21 mouse cellular contexts compared by ENCODE assay signal in genomic region chr11:60736491-60736890, GRCm38 (mm10). TPM values are rescaled to one million over a fixed set of nuclear protein-coding genes. Genes with fewer than 3 reads are reported as not detected.
A peak's percentile ranks its signal among the peaks of the same experiment; 100 is the strongest.
DNase-seq lines count a peak whose midpoint lies in the region; ATAC-seq lines count a peak whose summit lies in the region.
"Had no signal": no experiment of that assay in that cellular context is flagged by ENCODE, and none has a peak within 500 bp of the region (broad histone marks: within the 10 kb centered on the region; RNA-seq: fewer than 3 reads in every experiment).

No protein-coding gene starts in this region.

- DNase-seq in adrenal gland, adult (ENCODE audit: inconsistent age in 2 of 2, low spot score in 1 of 2) = peak; percentile 57 to 74
- DNase-seq in adrenal gland, postnatal 4 days (ENCODE audit: low spot score in 2 of 2) = no peak
- no peak for DNase-seq in liver, embryonic 13.5 days
- DNase-seq in liver = no peak
- peak; percentile 2 for DNase-seq in midbrain, embryonic 11.5 days (ENCODE audit: low spot score, missing footprints)
- DNase-seq in midbrain, embryonic 14.5 days = no peak
- DNase-seq: adrenal gland, adult 2 months; adrenal gland, adult 8-10 months; adrenal gland, postnatal 10 days; adrenal gland, postnatal 14 days; adrenal gland, postnatal 25 days; B cell, adult 2 months; cerebellum, adult 11 months; cerebellum, adult 11-12 months; cerebellum, adult 18-20 months; cerebellum, adult 2 months; cerebellum, adult 8-10 months had no signal

- no peaks in the 10 kb centered on the region for H3K27me3 ChIP-seq in liver, embryonic 13.5 days
- no peaks in the 10 kb centered on the region for H3K27me3 ChIP-seq in midbrain, embryonic 11.5 days (ENCODE audit: control insufficient read depth, insufficient read depth, low read length)
- H3K27me3 ChIP-seq in midbrain, embryonic 14.5 days (ENCODE audit: control insufficient read depth, insufficient read depth, low read length) = no peaks in the 10 kb centered on the region
- H3K27me3 ChIP-seq: CH12.LX, Patski had no signal

- H3K36me3 ChIP-seq in liver, embryonic 13.5 days = peaks cover 37% of the 10 kb centered on the region
- H3K36me3 ChIP-seq in midbrain, embryonic 11.5 days (ENCODE audit: control insufficient read depth, insufficient read depth, low read length) = no peaks in the 10 kb centered on the region; the same call in 1 of the 2 replicates
- H3K36me3 ChIP-seq in midbrain, embryonic 14.5 days (ENCODE audit: control insufficient read depth, insufficient read depth, low read length) = peaks cover 38% of the 10 kb centered on the region

- peaks cover 20% of the 10 kb centered on the region for H3K4me1 ChIP-seq in liver, embryonic 13.5 days (replicated peaks)
- H3K4me1 ChIP-seq in midbrain, embryonic 11.5 days (ENCODE audit: control insufficient read depth, insufficient read depth, low read length) = no peaks in the 10 kb centered on the region
- no peaks in the 10 kb centered on the region for H3K4me1 ChIP-seq in midbrain, embryonic 14.5 days (ENCODE audit: control insufficient read depth, insufficient read depth, low read length)

- 0 out of 2 replicates have a peak overlapping the region, but pooled peaks have one; percentile 40 for H3K27ac ChIP-seq in liver, embryonic 13.5 days
- no peak overlapping the region for H3K27ac ChIP-seq in midbrain, embryonic 11.5 days (ENCODE audit: low read depth, low read length)
- H3K27ac ChIP-seq in midbrain, embryonic 14.5 days (replicated peaks; ENCODE audit: low read depth, low read length) = no peak overlapping the region

- H3K9ac ChIP-seq in liver, embryonic 13.5 days = no peak overlapping the region
- no peak overlapping the region for H3K9ac ChIP-seq in midbrain, embryonic 11.5 days (ENCODE audit: low read length)
- H3K9ac ChIP-seq in midbrain, embryonic 14.5 days (replicated peaks; ENCODE audit: low read length) = no peak overlapping the region

- no peak overlapping the region for H3K4me3 ChIP-seq in liver, embryonic 13.5 days (replicated peaks)
- no peak overlapping the region for H3K4me3 ChIP-seq in midbrain, embryonic 11.5 days (ENCODE audit: low read depth, low read length)
- no peak overlapping the region for H3K4me3 ChIP-seq in midbrain, embryonic 14.5 days (replicated peaks; ENCODE audit: low read depth, low read length)

- no peaks in the 10 kb centered on the region for H3K9me3 ChIP-seq in liver, embryonic 13.5 days (replicated peaks)
- no peaks in the 10 kb centered on the region for H3K9me3 ChIP-seq in midbrain, embryonic 11.5 days (ENCODE audit: control insufficient read depth, low read length)
- no peaks in the 10 kb centered on the region for H3K9me3 ChIP-seq in midbrain, embryonic 14.5 days (ENCODE audit: control insufficient read depth, low read length)

- ATAC-seq in liver, embryonic 13.5 days (ENCODE audit: low read depth) = no peak
- ATAC-seq in midbrain, embryonic 11.5 days (ENCODE audit: low FRiP score) = no peak
- no peak for ATAC-seq in midbrain, embryonic 14.5 days (ENCODE audit: low FRiP score, low TSS enrichment)
- ATAC-seq: activated CD4-positive, CD25-positive, alpha-beta regulatory T cell, adult 4 months; CD4-positive, CD25-positive, alpha-beta regulatory T cell, adult 4 months; Patski had no signal

- H3K4me2 ChIP-seq in liver, embryonic 13.5 days = no peak overlapping the region
- no peak overlapping the region for H3K4me2 ChIP-seq in midbrain, embryonic 11.5 days
- H3K4me2 ChIP-seq in midbrain, embryonic 14.5 days (ENCODE audit: low read length) = no peak overlapping the region

- 64% methylated on average over 3 of the region's 3 CpGs for WGBS in liver, embryonic 13.5 days (ENCODE audit: insufficient replicate concordance)
- WGBS in midbrain, embryonic 11.5 days = 83% methylated on average over 3 of the region's 3 CpGs
- WGBS in midbrain, embryonic 14.5 days = 88% methylated on average over 3 of the region's 3 CpGs

RNA-seq across cellular contexts. Expression of gene Mief2, which starts 8.3 kb away (rescaled TPM):
- 10 to 100 TPM; 26.6 to 28.0 TPM for total RNA-seq in adrenal gland, postnatal 4 days (2021)
- polyA plus RNA-seq in liver, embryonic 13.5 days (2015; fragmentation: Nextera tagmentation; extraction: Ambion mirVana) = 3.0 and 3.6 TPM in 2 replicates
- polyA plus RNA-seq in midbrain, embryonic 11.5 days (2014; fragmentation: Nextera tagmentation; extraction: Ambion mirVana) = 10.2 and 13.6 TPM in 2 replicates
- 20.4 and 22.6 TPM in 2 replicates for polyA plus RNA-seq in midbrain, embryonic 14.5 days (2014; fragmentation: Nextera tagmentation; extraction: Ambion mirVana)

RNA-seq across cellular contexts. Expression of gene Flii, which starts 9.4 kb away (rescaled TPM):
- total RNA-seq in adrenal gland, postnatal 4 days (2021) = 100 to 1,000 TPM; 128 to 129 TPM
- 25.2 and 28.7 TPM in 2 replicates for polyA plus RNA-seq in liver, embryonic 13.5 days (2015; fragmentation: Nextera tagmentation; extraction: Ambion mirVana)
- 52.3 and 59.3 TPM in 2 replicates for polyA plus RNA-seq in midbrain, embryonic 11.5 days (2014; fragmentation: Nextera tagmentation; extraction: Ambion mirVana)
- polyA plus RNA-seq in midbrain, embryonic 14.5 days (2014; fragmentation: Nextera tagmentation; extraction: Ambion mirVana) = 51.5 and 63.8 TPM in 2 replicates

RNA-seq across cellular contexts. Expression of gene Llgl1, which starts 37.0 kb away (rescaled TPM):
- 10 to 100 TPM; 36.5 to 41.6 TPM for total RNA-seq in adrenal gland, postnatal 4 days (2021)
- 11.2 and 12.4 TPM in 2 replicates for polyA plus RNA-seq in liver, embryonic 13.5 days (2015; fragmentation: Nextera tagmentation; extraction: Ambion mirVana)
- polyA plus RNA-seq in midbrain, embryonic 11.5 days (2014; fragmentation: Nextera tagmentation; extraction: Ambion mirVana) = 87.8 and 101 TPM in 2 replicates
- 49.6 and 63.8 TPM in 2 replicates for polyA plus RNA-seq in midbrain, embryonic 14.5 days (2014; fragmentation: Nextera tagmentation; extraction: Ambion mirVana)

RNA-seq across cellular contexts. Expression of gene Top3a, which starts 40.7 kb away (rescaled TPM):
- 10 to 100 TPM; 18.2 to 19.9 TPM for total RNA-seq in adrenal gland, postnatal 4 days (2021)
- polyA plus RNA-seq in liver, embryonic 13.5 days (2015; fragmentation: Nextera tagmentation; extraction: Ambion mirVana) = 6.7 and 8.5 TPM in 2 replicates
- polyA plus RNA-seq in midbrain, embryonic 11.5 days (2014; fragmentation: Nextera tagmentation; extraction: Ambion mirVana) = 16.0 and 17.4 TPM in 2 replicates
- polyA plus RNA-seq in midbrain, embryonic 14.5 days (2014; fragmentation: Nextera tagmentation; extraction: Ambion mirVana) = 7.4 and 9.3 TPM in 2 replicates

RNA-seq across cellular contexts. Expression of gene Smcr8, which starts 40.8 kb away (rescaled TPM):
- total RNA-seq in adrenal gland, postnatal 4 days (2021) = 10 to 100 TPM; 21.8 to 23.2 TPM
- 2.2 and 3.2 TPM in 2 replicates for polyA plus RNA-seq in liver, embryonic 13.5 days (2015; fragmentation: Nextera tagmentation; extraction: Ambion mirVana)
- polyA plus RNA-seq in midbrain, embryonic 11.5 days (2014; fragmentation: Nextera tagmentation; extraction: Ambion mirVana) = 9.2 and 10.1 TPM in 2 replicates
- polyA plus RNA-seq in midbrain, embryonic 14.5 days (2014; fragmentation: Nextera tagmentation; extraction: Ambion mirVana) = 8.8 and 9.4 TPM in 2 replicates

Comparison
In these comparisons a context has a peak if more than half of its experiments do, and no peak if none do; other contexts are left out.
1. DNase-seq: peak in adrenal gland, adult (2 of 2) and midbrain, embryonic 11.5 days (single experiment); none in adrenal gland, postnatal 4 days (0 of 2), liver, embryonic 13.5 days (single experiment), liver (single experiment) and midbrain, embryonic 14.5 days (single experiment).